Mouse (Mus musculus) left cerebral cortex, postnatal 25 days (tissue): ENCODE measurements around the gene D17Wsu92e. TPM values are rescaled to one million over a fixed set of nuclear protein-coding genes. Genes with fewer than 3 reads are reported as not detected.

Experiments used
- DNase-seq, 2 experiments: peaks; one replicate each; pipeline ENCODE4 v3.0.0; 2022; ENCODE audit warnings: low spot score in 2 of 2, mixed read lengths in 1 of 2
- intact Hi-C: fragments of 180-260 bp; cut with DNase I; formaldehyde crosslinking; loops from one replicate; pipeline ENCODE4 v1.15.1; 2025
- total RNA-seq, 2 experiments: library from RNA; stranded (reverse); gene quantifications; 2 replicates each; pipeline ENCODE4 v1.2.3; 2021

D17Wsu92e gene
- total RNA-seq, 2 experiments from 2014 or later = 196 to 198 TPM

GRCm38 (mm10) chr17:27718250-27718649, 102.2 kb downstream of the D17Wsu92e start:
- intact Hi-C loops = no loop called here
- DNase-seq = no peak

GRCm38 (mm10) chr17:27716804-27717203, 103.6 kb downstream of the D17Wsu92e start:
- intact Hi-C loops = no loop called here
- DNase-seq = no peak

- intact Hi-C loops = no loop called here
- no peak for DNase-seq
These were observed 107.6 kb downstream of the D17Wsu92e start for GRCm38 (mm10) chr17:27712832-27713231.

GRCm38 (mm10) chr17:27709650-27710049, 110.8 kb downstream of the D17Wsu92e start:
- no peak for DNase-seq
- intact Hi-C loops = no loop called here

GRCm38 (mm10) chr17:27707954-27708661, 112.3 kb downstream of the D17Wsu92e start:
- DNase-seq = no peak
- intact Hi-C loops = no loop called here

- intact Hi-C loops = no loop called here
- DNase-seq = no peak
These were observed 114.8 kb downstream of the D17Wsu92e start for GRCm38 (mm10) chr17:27705661-27706060.

- DNase-seq = no peak
- intact Hi-C loops = no loop called here
These were observed 116.4 kb downstream of the D17Wsu92e start for GRCm38 (mm10) chr17:27703961-27704621.

GRCm38 (mm10) chr17:27702518-27702917, 117.9 kb downstream of the D17Wsu92e start:
- DNase-seq = no peak
- intact Hi-C loops = no loop called here

GRCm38 (mm10) chr17:27701856-27702255, 118.6 kb downstream of the D17Wsu92e start:
- intact Hi-C loops = no loop called here
- DNase-seq = no peak

Other genes with a start within 250 kb of the D17Wsu92e start
- gene Nudt3, start 197.2 kb downstream of the D17Wsu92e start, total RNA-seq = 100 to 1,000 TPM; 573 to 611 TPM
- 1 to 10 TPM in 1 of 2 experiments, not detected in 1; 2.1 TPM for gene RPS10-NUDT3, start 185.4 kb downstream of the D17Wsu92e start, total RNA-seq
- gene Rps10, start 184.0 kb downstream of the D17Wsu92e start, total RNA-seq = 100 to 1,000 TPM; 430 to 432 TPM
- gene Pacsin1, start 165.1 kb downstream of the D17Wsu92e start, total RNA-seq = 100 to 1,000 TPM; 428 to 433 TPM
- gene Spdef, start 91.7 kb downstream of the D17Wsu92e start, total RNA-seq = under 1 TPM in 1 of 2 experiments, not detected in 1; 0.21 TPM
- gene Snrpc, start 17.5 kb upstream of the D17Wsu92e start, total RNA-seq = 10 to 100 TPM; 50.7 to 54.5 TPM
- 10 to 100 TPM; 17.8 to 22.9 TPM for gene Uhrf1bp1, start 35.8 kb upstream of the D17Wsu92e start, total RNA-seq
- 10 to 100 TPM; 32.3 to 35.8 TPM for gene Anks1, start 88.7 kb upstream of the D17Wsu92e start, total RNA-seq
- 10 to 100 TPM; 46.9 to 48.3 TPM for gene Taf11, start 89.2 kb upstream of the D17Wsu92e start, total RNA-seq